Mouse (Mus musculus): Measurements from ENCODE around the gene Pde2a. TPM values are rescaled to one million over a fixed set of nuclear protein-coding genes. Genes with fewer than 3 reads are reported as not detected.
A peak's percentile ranks its signal among the peaks of the same experiment; 100 is the strongest.

Pde2a gene
- polyA plus RNA-seq, 1 experiment, result 2.9 TPM

GRCm38 (mm10) chr7:101378796-101379465 lies 42.6 kb upstream of the Pde2a start:
- TF ChIP-seq EP300 (IDR thresholded peaks at IDR 0.05; ENCODE audit: insufficient read depth, low read depth, low read length) (no peak), CTCF (IDR thresholded peaks at IDR 0.05; ENCODE audit: low read depth, low read length) (no peak), POLR2A (IDR thresholded peaks at IDR 0.05; ENCODE audit: insufficient read depth, low read length) (no peak)
- H3K9ac ChIP-seq (ENCODE audit: low read depth, poor library complexity, severe bottlenecking), result no peak overlapping the region
- H3K27me3 ChIP-seq (ENCODE audit: control insufficient read depth, insufficient read depth, low read length, poor library complexity, severe bottlenecking), result no peaks in the 10 kb centered on the region
- H3K27ac ChIP-seq (ENCODE audit: insufficient read depth, low read length), result no peak overlapping the region
- H3K4me3 ChIP-seq (ENCODE audit: low read depth, low read length), result no peak overlapping the region
- H3K4me1 ChIP-seq (ENCODE audit: control insufficient read depth, insufficient read depth, low read length), result no peaks in the 10 kb centered on the region
- H3K9me3 ChIP-seq (replicated peaks; ENCODE audit: control insufficient read depth, insufficient read depth, low read length, poor library complexity, severe bottlenecking), result no peaks in the 10 kb centered on the region
- no peaks in the 10 kb centered on the region for H3K36me3 ChIP-seq (ENCODE audit: control insufficient read depth, insufficient read depth, low read length, poor library complexity, severe bottlenecking)

- Histone ChIP-seq H3K27me3 (ENCODE audit: control insufficient read depth, insufficient read depth, low read length, poor library complexity, severe bottlenecking) (no peaks in the 10 kb centered on the region), H3K4me1 (ENCODE audit: control insufficient read depth, insufficient read depth, low read length) (peaks cover 2% of the 10 kb centered on the region), H3K9me3 (replicated peaks; ENCODE audit: control insufficient read depth, insufficient read depth, low read length, poor library complexity, severe bottlenecking) (no peaks in the 10 kb centered on the region), H3K9ac (ENCODE audit: low read depth, poor library complexity, severe bottlenecking) (no peak overlapping the region), H3K4me3 (ENCODE audit: low read depth, low read length) (no peak overlapping the region), H3K36me3 (ENCODE audit: control insufficient read depth, insufficient read depth, low read length, poor library complexity, severe bottlenecking) (no peaks in the 10 kb centered on the region), H3K27ac (ENCODE audit: insufficient read depth, low read length) (no peak overlapping the region)
- TF ChIP-seq POLR2A (IDR thresholded peaks at IDR 0.05; ENCODE audit: insufficient read depth, low read length) (no peak), EP300 (IDR thresholded peaks at IDR 0.05; ENCODE audit: insufficient read depth, low read depth, low read length) (no peak), CTCF (IDR thresholded peaks at IDR 0.05; ENCODE audit: low read depth, low read length) (no peak)
Measured at GRCm38 (mm10) chr7:101379732-101380131, 41.8 kb upstream of the Pde2a start.

- Histone ChIP-seq H3K9ac (ENCODE audit: low read depth, poor library complexity, severe bottlenecking) (no peak overlapping the region), H3K27ac (ENCODE audit: insufficient read depth, low read length) (no peak overlapping the region), H3K27me3 (ENCODE audit: control insufficient read depth, insufficient read depth, low read length, poor library complexity, severe bottlenecking) (no peaks in the 10 kb centered on the region), H3K4me1 (ENCODE audit: control insufficient read depth, insufficient read depth, low read length) (peaks cover 4% of the 10 kb centered on the region), H3K36me3 (ENCODE audit: control insufficient read depth, insufficient read depth, low read length, poor library complexity, severe bottlenecking) (no peaks in the 10 kb centered on the region), H3K9me3 (replicated peaks; ENCODE audit: control insufficient read depth, insufficient read depth, low read length, poor library complexity, severe bottlenecking) (no peaks in the 10 kb centered on the region), H3K4me3 (ENCODE audit: low read depth, low read length) (no peak overlapping the region)
- no peak for TF ChIP-seq CTCF (IDR thresholded peaks at IDR 0.05; ENCODE audit: low read depth, low read length)
Measured at GRCm38 (mm10) chr7:101381512-101381911, 40.0 kb upstream of the Pde2a start.

GRCm38 (mm10) chr7:101382378-101382777 lies 39.1 kb upstream of the Pde2a start:
- Histone ChIP-seq H3K9ac (ENCODE audit: low read depth, poor library complexity, severe bottlenecking) (no peak overlapping the region), H3K9me3 (replicated peaks; ENCODE audit: control insufficient read depth, insufficient read depth, low read length, poor library complexity, severe bottlenecking) (no peaks in the 10 kb centered on the region), H3K4me1 (ENCODE audit: control insufficient read depth, insufficient read depth, low read length) (peaks cover 4% of the 10 kb centered on the region), H3K27me3 (ENCODE audit: control insufficient read depth, insufficient read depth, low read length, poor library complexity, severe bottlenecking) (no peaks in the 10 kb centered on the region), H3K36me3 (ENCODE audit: control insufficient read depth, insufficient read depth, low read length, poor library complexity, severe bottlenecking) (no peaks in the 10 kb centered on the region), H3K4me3 (ENCODE audit: low read depth, low read length) (no peak overlapping the region), H3K27ac (ENCODE audit: insufficient read depth, low read length) (no peak overlapping the region)
- TF ChIP-seq EP300 (IDR thresholded peaks at IDR 0.05; ENCODE audit: insufficient read depth, low read depth, low read length) (no peak), CTCF (IDR thresholded peaks at IDR 0.05; ENCODE audit: low read depth, low read length) (no peak)

GRCm38 (mm10) chr7:101383756-101384155 lies 37.7 kb upstream of the Pde2a start:
- no peak overlapping the region for H3K27ac ChIP-seq (ENCODE audit: insufficient read depth, low read length)
- H3K27me3 ChIP-seq (ENCODE audit: control insufficient read depth, insufficient read depth, low read length, poor library complexity, severe bottlenecking), result no peaks in the 10 kb centered on the region
- TF ChIP-seq CTCF (IDR thresholded peaks at IDR 0.05; ENCODE audit: low read depth, low read length) (no peak), EP300 (IDR thresholded peaks at IDR 0.05; ENCODE audit: insufficient read depth, low read depth, low read length) (no peak), POLR2A (IDR thresholded peaks at IDR 0.05; ENCODE audit: insufficient read depth, low read length) (no peak)
- H3K9ac ChIP-seq (ENCODE audit: low read depth, poor library complexity, severe bottlenecking), result no peak overlapping the region
- peaks cover 4% of the 10 kb centered on the region for H3K4me1 ChIP-seq (ENCODE audit: control insufficient read depth, insufficient read depth, low read length)
- no peaks in the 10 kb centered on the region for H3K36me3 ChIP-seq (ENCODE audit: control insufficient read depth, insufficient read depth, low read length, poor library complexity, severe bottlenecking)
- H3K9me3 ChIP-seq (replicated peaks; ENCODE audit: control insufficient read depth, insufficient read depth, low read length, poor library complexity, severe bottlenecking), result no peaks in the 10 kb centered on the region
- H3K4me3 ChIP-seq (ENCODE audit: low read depth, low read length), result no peak overlapping the region

- Histone ChIP-seq H3K9ac (ENCODE audit: low read depth, poor library complexity, severe bottlenecking) (no peak overlapping the region), H3K9me3 (replicated peaks; ENCODE audit: control insufficient read depth, insufficient read depth, low read length, poor library complexity, severe bottlenecking) (no peaks in the 10 kb centered on the region), H3K36me3 (ENCODE audit: control insufficient read depth, insufficient read depth, low read length, poor library complexity, severe bottlenecking) (no peaks in the 10 kb centered on the region), H3K27ac (ENCODE audit: insufficient read depth, low read length) (peak overlapping the region; percentile 9; the same call in 1 of the 2 replicates), H3K4me1 (ENCODE audit: control insufficient read depth, insufficient read depth, low read length) (peaks cover 4% of the 10 kb centered on the region), H3K27me3 (ENCODE audit: control insufficient read depth, insufficient read depth, low read length, poor library complexity, severe bottlenecking) (no peaks in the 10 kb centered on the region), H3K4me3 (ENCODE audit: low read depth, low read length) (no peak overlapping the region)
- TF ChIP-seq CTCF (IDR thresholded peaks at IDR 0.05; ENCODE audit: low read depth, low read length) (no peak), EP300 (IDR thresholded peaks at IDR 0.05; ENCODE audit: insufficient read depth, low read depth, low read length) (no peak), POLR2A (IDR thresholded peaks at IDR 0.05; ENCODE audit: insufficient read depth, low read length) (no peak)
Measured at GRCm38 (mm10) chr7:101384931-101385330, 36.6 kb upstream of the Pde2a start.

Data from ES-Bruce4 (cell line).